Mouse (Mus musculus) midbrain, postnatal 0 days (tissue): ENCODE measurements around the gene Dnah17. TPM values are rescaled to one million over a fixed set of nuclear protein-coding genes. Genes with fewer than 3 reads are reported as not detected.

ENCODE experiments used
- ATAC-seq: fragments of 200-750 bp; cut with Nextera tagmentation; 2 replicates; pipeline ENCODE4 v1.8.0; 2017; ENCODE audit warnings: moderate number of reproducible peaks, mild to moderate bottlenecking, moderate TSS enrichment, moderate library complexity; ENCODE audit not compliant: low FRiP score
- DNase-seq: peaks from one replicate; pipeline ENCODE4 v3.0.0-alpha.2; 2015; ENCODE audit warnings: low spot score
- H3K27ac ChIP-seq: fragments of 300-500 bp; sonication (generic); 2 replicates; pipeline ENCODE4 v1.5.1; 2014; ENCODE audit warnings: low read depth, mild to moderate bottlenecking, low read length, mixed read lengths
- H3K27me3 ChIP-seq: fragments of 300-500 bp; sonication (generic); 2 replicates; pipeline ENCODE4 v1.6.1; 2014; ENCODE audit warnings: low read length, control low read depth, mixed read lengths; ENCODE audit not compliant: insufficient read depth
- H3K36me3 ChIP-seq: fragments of 300-500 bp; sonication (generic); 2 replicates; pipeline ENCODE4 v1.6.1; 2014; ENCODE audit warnings: low read length, control low read depth, mixed read lengths; ENCODE audit not compliant: insufficient read depth
- H3K4me1 ChIP-seq: fragments of 300-500 bp; sonication (generic); 2 replicates; pipeline ENCODE4 v1.6.1; 2014; ENCODE audit warnings: mild to moderate bottlenecking, control low read depth, antibody characterized with exemption, low read length, mixed read lengths; ENCODE audit not compliant: insufficient read depth
- H3K4me2 ChIP-seq: fragments of 300-500 bp; sonication (generic); 2 replicates; pipeline ENCODE4 v1.6.1; 2014; ENCODE audit warnings: low read depth, mild to moderate bottlenecking, low read length, mixed read lengths; ENCODE audit not compliant: poor library complexity, severe bottlenecking
- H3K4me3 ChIP-seq: fragments of 300-500 bp; sonication (generic); 2 replicates; pipeline ENCODE4 v1.5.1; 2014; ENCODE audit warnings: low read depth, mild to moderate bottlenecking, low read length, moderate library complexity
- H3K9ac ChIP-seq: fragments of 300-500 bp; sonication (generic); replicated peaks from 2 replicates; pipeline ENCODE4 v1.6.1; 2014; ENCODE audit warnings: mild to moderate bottlenecking, low read length, moderate library complexity, mixed read lengths; ENCODE audit not compliant: poor library complexity, severe bottlenecking
- H3K9me3 ChIP-seq: fragments of 300-500 bp; sonication (generic); 2 replicates; pipeline ENCODE4 v1.6.1; 2016; ENCODE audit warnings: low read length, control low read depth
- CTCF ChIP-seq: IDR thresholded peaks from 2 replicates; pipeline ENCODE4 v1.5.1; 2016; ENCODE audit warnings: antibody characterized with exemption, mild to moderate bottlenecking
- WGBS: fragments of 180-500 bp; shearing (Covaris S2); extraction: QIAGEN DNeasy Blood & Tissue Kit; methylation state at CpG from one replicate; pipeline ENCODE4 v1.1.7; 2014; 5-methylcytosine and 5-hydroxymethylcytosine counted together
- polyA plus RNA-seq: library from polyadenylated mRNA; unstranded; fragments of >200 nt; fragmentation: Nextera tagmentation; extraction: Ambion mirVana; gene quantifications from 2 replicates; pipeline ENCODE4 v1.2.1, GENCODE M21; 2015
- total RNA-seq: library from RNA; depleted of rRNA; stranded (reverse); fragments of >200 nt; gene quantifications from 2 replicates; pipeline ENCODE4 v1.2.3, GENCODE M21; 2014

Gene Dnah17
- total and polyA plus RNA-seq, 2 experiments from 2014 or later, result 0.05 to 0.20 TPM

DNA sequence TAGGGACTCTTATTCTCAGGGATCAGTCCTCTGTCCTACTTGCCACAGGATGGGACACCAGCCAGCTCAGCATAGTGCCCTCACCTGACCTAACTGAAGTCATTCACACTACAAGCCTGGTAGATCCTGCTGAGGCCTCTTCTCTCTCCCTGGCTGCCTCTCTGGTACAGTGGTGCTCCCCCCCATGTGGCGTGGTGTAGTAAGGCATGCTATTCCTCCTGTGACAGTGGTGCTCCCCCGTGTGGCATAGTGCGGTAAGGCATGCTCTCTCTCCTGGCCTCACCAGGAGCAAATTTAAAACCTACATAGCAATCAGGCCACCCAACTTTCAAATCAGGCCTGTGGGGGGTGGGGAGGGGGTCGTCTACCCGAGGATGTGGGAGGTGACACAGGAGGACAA lies 26.4 kb downstream of the Dnah17 start:
- no peaks in the 10 kb centered on the region for H3K4me1 ChIP-seq
- no peaks in the 10 kb centered on the region for H3K36me3 ChIP-seq
- H3K27ac ChIP-seq, result no peak overlapping the region
- no peak overlapping the region for H3K4me2 ChIP-seq
- peak; percentile 97 for TF ChIP-seq CTCF
- no peaks in the 10 kb centered on the region for H3K9me3 ChIP-seq
- WGBS, result 13% methylated on average over 5 of the region's 5 CpGs
- H3K9ac ChIP-seq, result no peak overlapping the region
- DNase-seq, result peak; percentile 75
- no peak for ATAC-seq
- H3K4me3 ChIP-seq, result no peak overlapping the region
- H3K27me3 ChIP-seq, result no peaks in the 10 kb centered on the region

- H3K4me1 ChIP-seq, result no peaks in the 10 kb centered on the region
- no peaks in the 10 kb centered on the region for H3K36me3 ChIP-seq
- H3K9me3 ChIP-seq, result no peaks in the 10 kb centered on the region
- no peaks in the 10 kb centered on the region for H3K27me3 ChIP-seq
- ATAC-seq (no peak), DNase-seq (no peak)
- whole genome bisulfite sequencing, result 94% methylated on average over 5 of the region's 5 CpGs
- H3K4me3 ChIP-seq, result no peak overlapping the region
- no peak overlapping the region for H3K9ac ChIP-seq
- no peak overlapping the region for H3K27ac ChIP-seq
- no peak overlapping the region for H3K4me2 ChIP-seq
- TF ChIP-seq CTCF, result no peak
Measured at GRCm38 (mm10) chr11:118103383-118103782, 27.1 kb downstream of the Dnah17 start.

- Histone ChIP-seq H3K4me3 (no peak overlapping the region), H3K9me3 (no peaks in the 10 kb centered on the region), H3K9ac (no peak overlapping the region), H3K36me3 (no peaks in the 10 kb centered on the region), H3K27me3 (no peaks in the 10 kb centered on the region), H3K27ac (no peak overlapping the region), H3K4me2 (no peak overlapping the region), H3K4me1 (no peaks in the 10 kb centered on the region)
- peak; percentile 100 for TF ChIP-seq CTCF
- 68% methylated on average over 3 of the region's 3 CpGs for WGBS
- ATAC-seq (no peak), DNase-seq (peak; percentile 71)
Measured at GRCm38 (mm10) chr11:118102838-118103237, 27.6 kb downstream of the Dnah17 start.

- DNase-seq (no peak), ATAC-seq (no peak)
- H3K27me3 ChIP-seq, result no peaks in the 10 kb centered on the region
- no peak overlapping the region for H3K9ac ChIP-seq
- H3K4me1 ChIP-seq, result no peaks in the 10 kb centered on the region
- no peak overlapping the region for H3K4me3 ChIP-seq
- no peak for TF ChIP-seq CTCF
- H3K36me3 ChIP-seq, result no peaks in the 10 kb centered on the region
- no peak overlapping the region for H3K4me2 ChIP-seq
- H3K9me3 ChIP-seq, result no peaks in the 10 kb centered on the region
- 47% methylated on average over 8 of the region's 9 CpGs for WGBS
- H3K27ac ChIP-seq, result no peak overlapping the region
Measured at GRCm38 (mm10) chr11:118101133-118101532, 29.3 kb downstream of the Dnah17 start.

DNA sequence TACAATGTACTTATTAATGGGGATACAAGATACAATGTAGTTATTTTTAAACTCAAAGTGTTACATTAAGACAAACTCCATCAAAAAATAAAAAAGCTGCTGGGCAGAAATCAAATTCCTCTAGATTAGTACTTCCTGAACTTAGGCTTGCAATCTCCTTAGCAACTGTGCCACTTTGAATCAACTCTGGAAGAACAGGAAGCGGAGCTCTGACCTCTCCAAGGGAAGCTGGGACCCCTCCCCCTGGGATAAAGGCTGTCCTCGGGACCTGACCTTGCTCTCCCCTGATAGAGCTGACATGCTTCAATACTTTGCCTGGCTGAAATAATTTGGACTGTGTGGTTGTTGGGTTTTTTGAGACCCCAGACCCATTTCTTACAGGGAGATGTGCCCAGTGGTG lies 33.7 kb downstream of the Dnah17 start:
- TF ChIP-seq CTCF, result no peak
- DNase-seq (no peak), ATAC-seq (no peak)
- Histone ChIP-seq H3K4me3 (no peak overlapping the region), H3K9ac (no peak overlapping the region), H3K9me3 (no peaks in the 10 kb centered on the region), H3K27ac (no peak overlapping the region), H3K4me1 (no peaks in the 10 kb centered on the region), H3K27me3 (no peaks in the 10 kb centered on the region), H3K36me3 (no peaks in the 10 kb centered on the region), H3K4me2 (no peak overlapping the region)
- WGBS, result 49% methylated on average over 2 of the region's 2 CpGs

DNA sequence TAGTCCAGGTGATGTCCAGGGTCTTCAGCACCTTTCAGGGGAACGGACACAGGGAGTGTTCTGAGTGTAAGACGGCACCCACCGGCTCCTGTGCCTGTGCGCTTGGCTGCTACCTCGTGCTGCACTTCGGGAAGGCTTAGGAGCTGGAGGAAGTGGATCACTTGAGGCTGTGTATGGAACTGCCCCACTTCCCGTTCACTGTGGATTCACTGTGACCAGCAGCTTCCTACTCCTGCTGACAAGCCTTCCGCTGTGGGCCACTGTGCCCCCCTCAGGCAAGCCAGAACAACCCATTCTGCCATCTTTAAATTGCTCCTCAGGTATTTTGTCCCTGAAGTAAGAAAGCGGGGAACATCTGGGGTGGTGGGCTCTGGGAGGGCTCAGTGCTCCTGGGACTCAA lies 35.4 kb downstream of the Dnah17 start:
- no peaks in the 10 kb centered on the region for H3K36me3 ChIP-seq
- no peaks in the 10 kb centered on the region for H3K4me1 ChIP-seq
- ATAC-seq, result no peak
- no peaks in the 10 kb centered on the region for H3K27me3 ChIP-seq
- no peaks in the 10 kb centered on the region for H3K9me3 ChIP-seq
- no peak for DNase-seq
- TF ChIP-seq CTCF, result no peak
- no peak overlapping the region for H3K27ac ChIP-seq
- H3K9ac ChIP-seq, result no peak overlapping the region
- H3K4me2 ChIP-seq, result no peak overlapping the region
- 88% methylated on average over 9 of the region's 9 CpGs for WGBS
- no peak overlapping the region for H3K4me3 ChIP-seq
